Mouse (Mus musculus): ENCODE results near the gene Mpzl1.

The Mpzl1 gene

GRCm38 (mm10) chr1:165601775-165602280 lies 32.5 kb downstream of the Mpzl1 start:
- in situ Hi-C loops (cut with MboI; ENCODE audit: low pct_unique_long_range_greater_than_20kb in 1 of 2, low sequenced_read_pairs in 2 of 2, unreplicated experiment in 1 of 2), result loop anchor here in 1 of 2 experiments (25.0 kb wide), 1 partner anchor 535 kb away; the partner anchor contains the start of genes Dusp27 and Gpa33

- in situ Hi-C loops (cut with MboI; ENCODE audit: low pct_unique_long_range_greater_than_20kb in 1 of 2, low sequenced_read_pairs in 2 of 2, unreplicated experiment in 1 of 2), result loop anchor here in 1 of 2 experiments (25.0 kb wide), 1 partner anchor 142 kb away; no protein-coding TSS in a partner anchor
Observed at GRCm38 (mm10) chr1:165594699-165595421, 39.5 kb downstream of the Mpzl1 start.

GRCm38 (mm10) chr1:165592295-165593082 lies 41.8 kb downstream of the Mpzl1 start:
- in situ Hi-C loops (cut with MboI; ENCODE audit: low pct_unique_long_range_greater_than_20kb in 1 of 2, low sequenced_read_pairs in 2 of 2, unreplicated experiment in 1 of 2), result loop anchor here in 1 of 2 experiments (25.0 kb wide), 1 partner anchor 145 kb away; no protein-coding TSS in a partner anchor

- in situ Hi-C loops (cut with MboI; ENCODE audit: low pct_unique_long_range_greater_than_20kb in 1 of 2, low sequenced_read_pairs in 2 of 2, unreplicated experiment in 1 of 2), result loop anchor here in 1 of 2 experiments (25.0 kb wide), 1 partner anchor 147 kb away; no protein-coding TSS in a partner anchor
Observed at GRCm38 (mm10) chr1:165590760-165591159, 43.6 kb downstream of the Mpzl1 start.

- in situ Hi-C loops (cut with MboI; ENCODE audit: low pct_unique_long_range_greater_than_20kb in 1 of 2, low sequenced_read_pairs in 2 of 2, unreplicated experiment in 1 of 2), result loop anchor here (10.0 to 25.0 kb wide), 2 partner anchors 145 to 148 kb away; no protein-coding TSS in a partner anchor
Observed at GRCm38 (mm10) chr1:165589280-165590048, 44.9 kb downstream of the Mpzl1 start.

GRCm38 (mm10) chr1:165587845-165588244 lies 46.5 kb downstream of the Mpzl1 start:
- in situ Hi-C loops (cut with MboI; ENCODE audit: low pct_unique_long_range_greater_than_20kb in 1 of 2, low sequenced_read_pairs in 2 of 2, unreplicated experiment in 1 of 2), result loop anchor here (10.0 to 25.0 kb wide), 2 partner anchors 147 to 149 kb away; no protein-coding TSS in a partner anchor

GRCm38 (mm10) chr1:165586366-165586765 lies 48.0 kb downstream of the Mpzl1 start:
- in situ Hi-C loops (cut with MboI; ENCODE audit: low pct_unique_long_range_greater_than_20kb in 1 of 2, low sequenced_read_pairs in 2 of 2, unreplicated experiment in 1 of 2), result loop anchor here (10.0 to 25.0 kb wide), 2 partner anchors 148 to 151 kb away; no protein-coding TSS in a partner anchor

GRCm38 (mm10) chr1:165585389-165586104 lies 48.8 kb downstream of the Mpzl1 start:
- in situ Hi-C loops (cut with MboI; ENCODE audit: low pct_unique_long_range_greater_than_20kb in 1 of 2, low sequenced_read_pairs in 2 of 2, unreplicated experiment in 1 of 2), result loop anchor here (10.0 to 25.0 kb wide), 2 partner anchors 149 to 152 kb away; no protein-coding TSS in a partner anchor

GRCm38 (mm10) chr1:165583529-165584184 lies 50.7 kb downstream of the Mpzl1 start:
- in situ Hi-C loops (cut with MboI; ENCODE audit: low pct_unique_long_range_greater_than_20kb in 1 of 2, low sequenced_read_pairs in 2 of 2, unreplicated experiment in 1 of 2), result loop anchor here (10.0 to 25.0 kb wide), 2 partner anchors 151 to 154 kb away; no protein-coding TSS in a partner anchor

- in situ Hi-C loops (cut with MboI; ENCODE audit: low pct_unique_long_range_greater_than_20kb in 1 of 2, low sequenced_read_pairs in 2 of 2, unreplicated experiment in 1 of 2), result loop anchor here (10.0 to 25.0 kb wide), 2 partner anchors 154 to 156 kb away; no protein-coding TSS in a partner anchor
Observed at GRCm38 (mm10) chr1:165581255-165581654, 53.1 kb downstream of the Mpzl1 start.

GRCm38 (mm10) chr1:165579332-165579731 lies 55.0 kb downstream of the Mpzl1 start:
- in situ Hi-C loops (cut with MboI; ENCODE audit: low pct_unique_long_range_greater_than_20kb in 1 of 2, low sequenced_read_pairs in 2 of 2, unreplicated experiment in 1 of 2), result loop anchor here in 1 of 2 experiments (25.0 kb wide), 1 partner anchor 158 kb away; no protein-coding TSS in a partner anchor

- in situ Hi-C loops (cut with MboI; ENCODE audit: low pct_unique_long_range_greater_than_20kb in 1 of 2, low sequenced_read_pairs in 2 of 2, unreplicated experiment in 1 of 2), result loop anchor here in 1 of 2 experiments (25.0 kb wide), 1 partner anchor 161 kb away; no protein-coding TSS in a partner anchor
Observed at GRCm38 (mm10) chr1:165576459-165577112, 57.8 kb downstream of the Mpzl1 start.

- in situ Hi-C loops (cut with MboI; ENCODE audit: low pct_unique_long_range_greater_than_20kb in 1 of 2, low sequenced_read_pairs in 2 of 2, unreplicated experiment in 1 of 2), result loop anchor here in 1 of 2 experiments (25.0 kb wide), 1 partner anchor 161 kb away; no protein-coding TSS in a partner anchor
Observed at GRCm38 (mm10) chr1:165576005-165576404, 58.3 kb downstream of the Mpzl1 start.

- in situ Hi-C loops (cut with MboI; ENCODE audit: low pct_unique_long_range_greater_than_20kb in 1 of 2, low sequenced_read_pairs in 2 of 2, unreplicated experiment in 1 of 2), result no loop called here
Observed at GRCm38 (mm10) chr1:165567466-165567865, 66.9 kb downstream of the Mpzl1 start.

GRCm38 (mm10) chr1:165565283-165565682 lies 69.1 kb downstream of the Mpzl1 start:
- in situ Hi-C loops (cut with MboI; ENCODE audit: low pct_unique_long_range_greater_than_20kb in 1 of 2, low sequenced_read_pairs in 2 of 2, unreplicated experiment in 1 of 2), result no loop called here

GRCm38 (mm10) chr1:165559073-165559472 lies 75.3 kb downstream of the Mpzl1 start:
- in situ Hi-C loops (cut with MboI; ENCODE audit: low pct_unique_long_range_greater_than_20kb in 1 of 2, low sequenced_read_pairs in 2 of 2, unreplicated experiment in 1 of 2), result no loop called here
